Mouse (Mus musculus) stomach, adult 2 months (tissue): Measurements from ENCODE around the gene Eif1ax. TPM values are rescaled to one million over a fixed set of nuclear protein-coding genes. Genes with fewer than 3 reads are reported as not detected.

Experiments
- polyA plus RNA-seq: library from polyadenylated mRNA; depleted of rRNA; stranded (reverse); fragments of >200 nt; gene quantifications from 2 replicates; pipeline ENCODE4 v1.2.3, GENCODE M21; 2012; rRNA removed

Eif1ax gene
- 77.8 and 81.2 TPM in 2 replicates for polyA plus RNA-seq

DNA sequence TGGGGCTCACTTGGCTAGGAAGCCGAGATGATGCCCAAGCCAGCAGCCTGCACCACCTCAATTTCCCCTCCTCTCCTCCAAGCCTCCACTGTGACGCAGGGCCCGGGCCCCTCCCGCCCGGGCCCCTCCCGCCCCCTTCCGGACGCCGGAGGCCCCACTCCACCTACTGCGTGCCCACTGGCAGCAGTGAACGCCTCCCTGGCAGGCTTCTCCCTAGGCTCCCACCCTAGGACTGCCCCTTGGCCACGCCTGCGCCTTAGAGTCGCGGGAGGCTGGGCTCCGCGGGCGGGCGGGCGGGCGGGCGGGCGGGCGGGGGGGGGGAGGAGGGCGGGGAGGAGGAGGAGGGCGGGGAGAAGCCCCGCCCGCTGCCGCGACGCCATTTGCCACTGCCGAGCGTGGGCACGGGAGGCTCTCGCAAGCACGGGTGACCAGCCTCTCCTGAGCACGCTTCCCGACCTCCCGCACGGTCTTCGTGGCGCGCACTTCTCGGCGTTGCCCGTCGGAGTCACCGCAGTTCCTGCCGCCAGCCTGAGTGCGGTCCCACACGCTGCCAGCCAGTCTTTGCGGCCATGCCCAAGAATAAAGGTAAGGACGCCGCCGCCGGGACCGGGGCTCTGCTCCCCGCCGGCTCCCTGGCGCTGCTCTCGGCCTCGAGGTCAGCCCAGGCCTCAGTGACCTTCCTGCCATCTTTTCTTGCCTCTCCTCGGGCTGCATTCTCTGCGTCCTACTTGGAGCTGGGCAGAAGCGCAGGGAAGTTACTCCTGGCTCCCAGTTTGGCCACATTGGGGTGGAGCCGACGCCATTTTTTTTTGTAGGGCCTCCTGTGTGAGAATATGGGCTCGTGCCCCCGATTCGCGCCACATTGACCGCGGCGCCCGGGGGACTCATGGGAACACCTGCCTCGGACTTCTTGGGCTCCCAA, at the start of gene Eif1ax:
Gene Eif1ax (plus strand): TSS at position 348 of the 922 bp plus-strand sequence.

DNA sequence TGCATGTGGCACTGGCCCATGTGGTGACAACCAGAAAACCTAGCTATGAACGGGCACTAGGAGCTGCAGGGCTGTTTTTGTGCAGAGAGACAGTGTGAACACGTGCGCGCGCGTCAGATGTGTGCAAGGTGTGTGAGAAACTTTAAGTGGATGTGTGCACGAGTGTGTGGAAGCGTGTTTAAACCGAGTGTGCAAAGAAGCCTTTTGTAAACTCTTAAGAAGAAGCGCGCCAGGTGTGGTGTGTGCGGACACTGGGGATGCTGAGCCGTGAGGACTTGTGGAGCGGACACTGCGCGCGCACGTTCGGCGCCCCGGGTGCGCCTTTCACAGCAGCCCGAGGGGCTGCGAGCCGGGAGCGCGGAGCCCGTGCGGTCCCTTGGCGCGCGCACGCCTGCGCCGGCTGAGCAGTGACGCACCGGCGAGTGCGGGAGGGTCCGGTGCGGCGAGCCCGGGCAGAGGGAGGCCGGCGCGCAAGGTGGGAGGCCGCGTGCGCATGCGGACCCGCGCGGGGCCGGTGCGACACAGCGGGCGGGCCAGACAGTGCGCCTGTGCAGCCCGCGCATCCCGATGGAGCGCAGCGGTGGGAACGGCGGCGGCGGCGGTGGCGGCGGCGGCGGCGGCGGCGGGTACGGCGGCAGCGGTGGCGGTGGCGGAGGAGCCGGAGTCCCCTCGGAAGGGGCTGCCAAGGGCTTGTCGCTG, 42.3 kb downstream of the Eif1ax start, which contains the start of gene Map7d2:
Gene Map7d2 (plus strand): TSS at position 443 of the 699 bp plus-strand sequence.

Other genes with a start within 250 kb of the Eif1ax start
- gene Rps6ka3, start 161.9 kb upstream of the Eif1ax start, polyA plus RNA-seq: 3.5 and 3.9 TPM in 2 replicates
- gene Map7d2, start 42.4 kb downstream of the Eif1ax start, polyA plus RNA-seq: 0.02 TPM in 1 of 2 replicates, not detected in the other
- gene Bclaf3, start 154.5 kb downstream of the Eif1ax start, polyA plus RNA-seq: 0.43 TPM in 1 of 2 replicates, not detected in the other